Mouse (Mus musculus) lung, postnatal 36 days (tissue): ENCODE measurements around the gene Myom3.
A peak's percentile ranks its signal among the peaks of the same experiment; 100 is the strongest.

ENCODE experiments used
- DNase-seq: peaks from one replicate; pipeline ENCODE4 v3.0.0; 2022; ENCODE audit warnings: mixed read lengths

Gene Myom3

DNA sequence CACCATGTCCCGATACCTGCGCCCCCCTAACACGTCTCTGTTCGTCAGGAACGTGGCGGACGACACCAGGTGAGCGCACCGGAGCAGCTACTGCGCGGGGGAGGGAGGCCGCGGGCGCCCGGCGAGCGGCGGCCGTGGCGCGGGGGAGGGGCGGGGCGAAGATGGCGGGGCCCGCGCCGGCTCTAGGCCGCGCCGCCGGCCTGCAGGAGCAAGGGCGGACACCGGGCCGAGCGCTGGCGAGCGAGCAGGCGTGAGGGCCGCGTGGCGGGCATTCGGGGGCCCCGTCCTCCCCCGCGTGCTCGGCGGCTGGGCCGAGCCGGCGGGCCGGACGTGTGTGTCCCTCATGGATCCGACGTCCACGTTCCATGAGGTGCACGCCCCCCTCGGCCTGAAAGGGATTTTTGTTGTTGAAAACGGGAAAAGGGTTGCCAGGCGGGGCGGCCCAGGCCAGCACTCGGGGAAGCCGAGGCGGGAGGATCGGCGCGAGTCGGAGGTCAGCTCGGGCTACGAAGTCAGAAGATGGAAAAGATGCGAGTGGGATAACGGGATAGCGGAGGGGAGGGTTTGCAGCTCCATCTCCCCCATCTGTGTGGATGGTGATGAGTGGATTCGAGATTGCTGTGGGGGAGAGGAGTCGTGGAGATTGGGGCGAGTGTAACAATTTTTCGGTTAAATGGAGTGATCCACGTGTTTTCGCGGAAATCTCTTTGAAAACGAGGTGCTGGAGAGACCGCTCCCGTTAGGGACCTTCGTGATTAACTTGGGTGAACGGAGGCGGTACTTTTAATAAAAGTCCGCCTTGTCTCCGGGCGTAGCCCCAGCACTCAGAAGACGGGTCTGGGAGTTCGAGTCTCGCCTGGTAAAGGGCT lies 96.9 kb downstream of the Myom3 start:
- DNase-seq = peak; percentile 81

DNA sequence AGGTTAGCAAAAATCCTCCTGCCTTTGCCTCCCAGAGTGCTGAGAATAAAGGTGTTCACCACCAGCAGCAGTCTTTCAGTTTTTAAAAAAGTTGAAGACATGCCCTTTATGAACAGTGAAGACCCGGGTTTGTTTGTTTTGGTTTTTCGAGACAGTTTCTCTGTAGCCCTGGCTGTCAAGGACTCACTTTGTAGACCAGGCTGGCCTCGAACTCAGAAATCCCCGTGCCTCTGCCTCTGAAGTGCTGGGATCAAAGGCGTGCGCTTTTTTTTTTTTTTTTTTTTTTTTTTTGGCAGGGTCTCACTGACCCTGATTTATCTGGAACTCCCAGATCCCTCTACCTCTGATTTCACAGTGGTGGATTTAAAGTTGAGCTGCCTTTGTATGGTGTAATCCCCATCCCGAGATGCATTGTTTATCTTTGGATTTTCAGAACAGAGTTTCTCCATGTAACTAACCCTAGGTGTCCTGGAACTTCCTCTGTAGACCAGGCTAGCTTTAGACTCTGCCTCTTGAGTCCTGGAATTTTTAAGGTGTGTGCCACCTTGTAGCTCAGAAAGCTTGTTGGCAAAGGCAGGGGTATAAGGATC lies 98.2 kb downstream of the Myom3 start:
- DNase-seq = no peak
